Mouse (Mus musculus): ENCODE results near the gene Wnt5a. TPM values are rescaled to one million over a fixed set of nuclear protein-coding genes. Genes with fewer than 3 reads are reported as not detected.

Gene Wnt5a
- 10 to 100 TPM; 10.9 to 13.5 TPM for total RNA-seq (2021)
- long read RNA-seq, experiment 1, full-length matches to known transcripts: 2 of 3 reads
- long read RNA-seq, experiment 1, partial matches to known transcripts: 0 of 3 reads
- long read RNA-seq, experiment 1, other reads (novel, unspliced or antisense): 1 of 3 reads
- long read RNA-seq, experiment 2: 0 reads

- peak; percentile 48 to 54 for DNase-seq
These were observed at the start of gene Wnt5a for GRCm38 (mm10) chr14:28504101-28505050. Gene Wnt5a, plus strand, starts transcription at chr14:28504750.

- DNase-seq: peak; percentile 48 to 63
These were observed 48.0 kb upstream of the Wnt5a start for GRCm38 (mm10) chr14:28456372-28457076.

- DNase-seq: no peak
These were observed 47.1 kb upstream of the Wnt5a start for GRCm38 (mm10) chr14:28457428-28457827.

GRCm38 (mm10) chr14:28467956-28468355 is 36.6 kb upstream of the Wnt5a start:
- DNase-seq: no peak

GRCm38 (mm10) chr14:28469696-28470095 is 34.9 kb upstream of the Wnt5a start:
- DNase-seq: no peak

GRCm38 (mm10) chr14:28470212-28470611 is 34.3 kb upstream of the Wnt5a start:
- no peak for DNase-seq

GRCm38 (mm10) chr14:28475012-28475411 is 29.5 kb upstream of the Wnt5a start:
- DNase-seq: no peak

GRCm38 (mm10) chr14:28475421-28475820 is 29.1 kb upstream of the Wnt5a start:
- DNase-seq: no peak

GRCm38 (mm10) chr14:28476746-28477145 is 27.8 kb upstream of the Wnt5a start:
- DNase-seq: no peak

- DNase-seq: no peak
These were observed 23.7 kb upstream of the Wnt5a start for GRCm38 (mm10) chr14:28480866-28481265.

GRCm38 (mm10) chr14:28493806-28494205 is 10.7 kb upstream of the Wnt5a start:
- no peak for DNase-seq

- no peak for DNase-seq
These were observed 10.3 kb upstream of the Wnt5a start for GRCm38 (mm10) chr14:28494273-28494672.

- DNase-seq: no peak
These were observed 3.2 kb upstream of the Wnt5a start for GRCm38 (mm10) chr14:28501216-28501878.

- no peak for DNase-seq
These were observed 1.3 kb upstream of the Wnt5a start for GRCm38 (mm10) chr14:28503276-28503675.

GRCm38 (mm10) chr14:28505051-28505585 is 568 bp downstream of the Wnt5a start:
- peak; percentile 49 to 64 for DNase-seq

- DNase-seq: peak; percentile 22 to 54
These were observed 1.2 kb downstream of the Wnt5a start for GRCm38 (mm10) chr14:28505586-28506375.

- DNase-seq: peak; percentile 43 to 77
These were observed 1.9 kb downstream of the Wnt5a start for GRCm38 (mm10) chr14:28506376-28506831.

GRCm38 (mm10) chr14:28507011-28507410 is 2.5 kb downstream of the Wnt5a start:
- no peak for DNase-seq

- peak; percentile 68 to 84 for DNase-seq
These were observed 2.9 kb downstream of the Wnt5a start for GRCm38 (mm10) chr14:28507471-28507870.

- no peak for DNase-seq
These were observed 4.0 kb downstream of the Wnt5a start for GRCm38 (mm10) chr14:28508288-28509258.

Measured in heart, adult 18-20 months (tissue).